Mouse (Mus musculus): ENCODE data around the gene Rnf113a1. TPM values are rescaled to one million over a fixed set of nuclear protein-coding genes. Genes with fewer than 3 reads are reported as not detected.
"Not testable (repeated sequence)": the region's sequence is repeated elsewhere in the genome, so short reads cannot be mapped to it uniquely, and the experiment has no call there.

Rnf113a1 gene
- polyA plus RNA-seq, 1 experiment from 2014 or later, result 8.9 TPM

- H3K9me3 ChIP-seq (replicated peaks), result no peaks in the 10 kb centered on the region
- H3K36me3 ChIP-seq, result no peaks in the 10 kb centered on the region
- H3K9ac ChIP-seq, result no peak overlapping the region
- no peaks in the 10 kb centered on the region for H3K27me3 ChIP-seq
- H3K4me2 ChIP-seq, result no peak overlapping the region
- ATAC-seq (replicated peaks; ENCODE audit: low FRiP score), result no peak
- no peak overlapping the region for H3K27ac ChIP-seq
- WGBS, result 64% methylated on average over 8 of the region's 8 CpGs
- no peaks in the 10 kb centered on the region for H3K4me1 ChIP-seq
- no peak overlapping the region for H3K4me3 ChIP-seq (replicated peaks)
Measured at GRCm38 (mm10) chrX:37198676-37199075, 7.6 kb downstream of the Rnf113a1 start.

- H3K4me3 ChIP-seq (replicated peaks), result no peak within 1 kb of the TSS
- ATAC-seq (replicated peaks; ENCODE audit: low FRiP score), result no peak
- 89% methylated on average over 10 of the region's 10 CpGs for WGBS
- H3K27ac ChIP-seq, result no peak within 1 kb of the TSS
- no peaks in the 10 kb centered on the region for H3K4me1 ChIP-seq
- no peak within 1 kb of the TSS for H3K4me2 ChIP-seq
- H3K36me3 ChIP-seq, result no peaks in the 10 kb centered on the region
- H3K9me3 ChIP-seq (replicated peaks), result no peaks in the 10 kb centered on the region
- no peaks in the 10 kb centered on the region for H3K27me3 ChIP-seq
- H3K9ac ChIP-seq, result no peak within 1 kb of the TSS
Measured at GRCm38 (mm10) chrX:37210941-37211340, 19.9 kb downstream of the Rnf113a1 start, which contains the start of gene Gm9. Gm9 (minus strand) TSS chrX:37211041.

GRCm38 (mm10) chrX:37222158-37222557, 31.1 kb downstream of the Rnf113a1 start, which contains the start of gene Rhox1:
Rhox1 (minus strand) TSS chrX:37222258.
- not testable (repeated sequence) for H3K9me3 ChIP-seq (replicated peaks); ATAC-seq (replicated peaks; ENCODE audit: low FRiP score); H3K4me3 ChIP-seq (replicated peaks); H3K36me3 ChIP-seq; H3K27ac ChIP-seq; H3K27me3 ChIP-seq; H3K4me2 ChIP-seq; H3K4me1 ChIP-seq; H3K9ac ChIP-seq
- WGBS, result 70% methylated on average over 1 of the region's 1 CpGs

Other genes starting within 250 kb of the Rnf113a1 start
- gene Sept6, start 199.5 kb upstream of the Rnf113a1 start, polyA plus RNA-seq (2015; fragmentation: Nextera tagmentation; extraction: Ambion mirVana), result 21.9 and 23.7 TPM in 2 replicates
- not detected in 2 replicates for gene Sowahd, start 142.4 kb upstream of the Rnf113a1 start, polyA plus RNA-seq (2015; fragmentation: Nextera tagmentation; extraction: Ambion mirVana)
- 577 and 689 TPM in 2 replicates for gene Rpl39, start 105.8 kb upstream of the Rnf113a1 start, polyA plus RNA-seq (2015; fragmentation: Nextera tagmentation; extraction: Ambion mirVana)
- 23.9 and 24.5 TPM in 2 replicates for gene Upf3b, start 80.9 kb upstream of the Rnf113a1 start, polyA plus RNA-seq (2015; fragmentation: Nextera tagmentation; extraction: Ambion mirVana)
- 16.0 and 17.5 TPM in 2 replicates for gene Nkap, start 64.5 kb upstream of the Rnf113a1 start, polyA plus RNA-seq (2015; fragmentation: Nextera tagmentation; extraction: Ambion mirVana)
- gene Akap14, start 22.4 kb upstream of the Rnf113a1 start, polyA plus RNA-seq (2015; fragmentation: Nextera tagmentation; extraction: Ambion mirVana), result 0.12 TPM in 1 of 2 replicates, not detected in the other
- gene Ndufa1, start 82 bp upstream of the Rnf113a1 start, polyA plus RNA-seq (2015; fragmentation: Nextera tagmentation; extraction: Ambion mirVana), result 432 and 490 TPM in 2 replicates
- gene Gm9, start 19.8 kb downstream of the Rnf113a1 start, polyA plus RNA-seq (2015; fragmentation: Nextera tagmentation; extraction: Ambion mirVana), result not detected in 2 replicates
- gene Rhox1, start 31.0 kb downstream of the Rnf113a1 start, polyA plus RNA-seq (2015; fragmentation: Nextera tagmentation; extraction: Ambion mirVana), result not detected in 2 replicates
- gene Rhox2a, start 53.7 kb downstream of the Rnf113a1 start, polyA plus RNA-seq (2015; fragmentation: Nextera tagmentation; extraction: Ambion mirVana), result not detected in 2 replicates
- gene Rhox3a, start 58.7 kb downstream of the Rnf113a1 start, polyA plus RNA-seq (2015; fragmentation: Nextera tagmentation; extraction: Ambion mirVana), result not detected in 2 replicates
- gene Rhox4a, start 74.1 kb downstream of the Rnf113a1 start, polyA plus RNA-seq (2015; fragmentation: Nextera tagmentation; extraction: Ambion mirVana), result not detected in 2 replicates
- gene Rhox3a2, start 188.8 kb downstream of the Rnf113a1 start, polyA plus RNA-seq (2015; fragmentation: Nextera tagmentation; extraction: Ambion mirVana), result not detected in 2 replicates
- gene Rhox4a2, start 199.6 kb downstream of the Rnf113a1 start, polyA plus RNA-seq (2015; fragmentation: Nextera tagmentation; extraction: Ambion mirVana), result not detected in 2 replicates
- gene Rhox2b, start 220.8 kb downstream of the Rnf113a1 start, polyA plus RNA-seq (2015; fragmentation: Nextera tagmentation; extraction: Ambion mirVana), result not detected in 2 replicates
- not detected in 2 replicates for gene Rhox4b, start 241.2 kb downstream of the Rnf113a1 start, polyA plus RNA-seq (2015; fragmentation: Nextera tagmentation; extraction: Ambion mirVana)